Mouse (Mus musculus) adrenal gland, adult 2 months (tissue): ENCODE results near the gene Gm20683. TPM values are rescaled to one million over a fixed set of nuclear protein-coding genes. Genes with fewer than 3 reads are reported as not detected.
A peak's percentile ranks its signal among the peaks of the same experiment; 100 is the strongest.
"Not testable (repeated sequence)": the region's sequence is repeated elsewhere in the genome, so short reads cannot be mapped to it uniquely, and the experiment has no call there.

Source experiments
- DNase-seq: peaks from one replicate; pipeline ENCODE4 v3.0.0; 2021
- polyA plus RNA-seq: library from polyadenylated mRNA; depleted of rRNA; stranded (reverse); fragments of >200 nt; gene quantifications from 2 replicates; pipeline ENCODE4 v1.2.3, GENCODE M21; 2012
- total RNA-seq, 2 experiments: library from RNA; stranded (reverse); gene quantifications; 2 replicates each; pipeline ENCODE4 v1.2.3; 2021

Gene Gm20683
- total and polyA plus RNA-seq, 3 experiments: 14.0 to 239 (median 16.3) TPM

GRCm38 (mm10) chr17:25827546-25828222 is 13.9 kb downstream of the Gm20683 start:
- DNase-seq: no peak

GRCm38 (mm10) chr17:25827011-25827410 is 14.6 kb downstream of the Gm20683 start:
- DNase-seq: no peak

- DNase-seq: no peak
Measured at GRCm38 (mm10) chr17:25825984-25826570, 15.5 kb downstream of the Gm20683 start.

- no peak for DNase-seq
Measured at GRCm38 (mm10) chr17:25825311-25825710, 16.3 kb downstream of the Gm20683 start.

- no peak for DNase-seq
Measured at GRCm38 (mm10) chr17:25824362-25825142, 17.0 kb downstream of the Gm20683 start.

- peak; percentile 81 for DNase-seq
Measured at GRCm38 (mm10) chr17:25823452-25823851, 18.1 kb downstream of the Gm20683 start, which contains the start of gene Wdr24. Wdr24 (plus strand) TSS chr17:25823627.

- peak; percentile 43 for DNase-seq
Measured at GRCm38 (mm10) chr17:25818851-25819780, 22.4 kb downstream of the Gm20683 start.

GRCm38 (mm10) chr17:25817662-25818061 is 23.9 kb downstream of the Gm20683 start:
- DNase-seq: peak; percentile 75

GRCm38 (mm10) chr17:25813471-25813870 is 28.1 kb downstream of the Gm20683 start:
- DNase-seq: peak; percentile 90

GRCm38 (mm10) chr17:25810890-25811289 is 30.7 kb downstream of the Gm20683 start:
- DNase-seq: no peak

- DNase-seq: no peak
Measured at GRCm38 (mm10) chr17:25809606-25810340, 31.8 kb downstream of the Gm20683 start.

GRCm38 (mm10) chr17:25808789-25809605 is 32.6 kb downstream of the Gm20683 start, which contains the start of gene Fbxl16:
Fbxl16 (plus strand) TSS chr17:25809085.
- peak; percentile 95 for DNase-seq

- no peak for DNase-seq
Measured at GRCm38 (mm10) chr17:25808028-25808427, 33.5 kb downstream of the Gm20683 start.

- not testable (repeated sequence) for DNase-seq
Measured at GRCm38 (mm10) chr17:25807452-25807851, 34.1 kb downstream of the Gm20683 start.

- DNase-seq: peak; percentile 81
Measured at GRCm38 (mm10) chr17:25806507-25806906, 35.1 kb downstream of the Gm20683 start.

- peak; percentile 91 for DNase-seq
Measured at GRCm38 (mm10) chr17:25802825-25803517, 38.6 kb downstream of the Gm20683 start.

GRCm38 (mm10) chr17:25801029-25801428 is 40.5 kb downstream of the Gm20683 start:
- peak; percentile 68 for DNase-seq

- DNase-seq: peak; percentile 95
Measured at GRCm38 (mm10) chr17:25796951-25797369, 44.6 kb downstream of the Gm20683 start, which contains the start of gene Metrn. Metrn (minus strand) TSS chr17:25797136.

GRCm38 (mm10) chr17:25796211-25796771 is 45.3 kb downstream of the Gm20683 start:
- peak; percentile 69 for DNase-seq
